Mouse (Mus musculus): Measurements from ENCODE around the gene Igf2r. TPM values are rescaled to one million over a fixed set of nuclear protein-coding genes. Genes with fewer than 3 reads are reported as not detected.

Gene Igf2r
- polyA plus RNA-seq, 1 experiment from 2014 or later, result 11.5 TPM

DNA sequence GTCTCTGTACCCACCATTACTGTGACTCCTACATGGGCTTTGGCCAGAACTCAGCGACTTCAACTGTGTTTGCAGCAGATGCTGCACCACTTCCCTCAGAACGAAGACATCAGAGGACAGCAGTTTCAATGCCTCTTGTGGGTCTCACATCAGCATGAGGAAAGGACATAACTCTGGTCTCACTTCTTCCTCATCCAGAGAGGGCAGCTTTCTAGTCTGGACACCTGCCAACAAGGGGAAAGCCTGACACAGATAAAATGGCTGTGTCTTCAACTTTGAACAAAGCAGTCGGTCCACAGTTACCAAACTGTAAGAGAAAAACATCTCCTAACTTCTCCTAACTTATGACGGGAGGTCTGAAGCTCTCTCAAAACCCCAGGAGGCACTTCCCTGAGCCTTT, 128.4 kb downstream of the Igf2r start:
- no peak overlapping the region for H3K27ac ChIP-seq (replicated peaks)
- no peak overlapping the region for H3K9ac ChIP-seq
- no peak overlapping the region for H3K4me2 ChIP-seq
- H3K36me3 ChIP-seq, result no peaks in the 10 kb centered on the region
- 69% methylated on average over 4 of the region's 4 CpGs for whole genome bisulfite sequencing
- H3K4me3 ChIP-seq, result no peak overlapping the region
- no peaks in the 10 kb centered on the region for H3K9me3 ChIP-seq
- no peak for ATAC-seq (ENCODE audit: low read depth)
- H3K27me3 ChIP-seq, result no peaks in the 10 kb centered on the region
- H3K4me1 ChIP-seq (replicated peaks), result no peaks in the 10 kb centered on the region

DNA sequence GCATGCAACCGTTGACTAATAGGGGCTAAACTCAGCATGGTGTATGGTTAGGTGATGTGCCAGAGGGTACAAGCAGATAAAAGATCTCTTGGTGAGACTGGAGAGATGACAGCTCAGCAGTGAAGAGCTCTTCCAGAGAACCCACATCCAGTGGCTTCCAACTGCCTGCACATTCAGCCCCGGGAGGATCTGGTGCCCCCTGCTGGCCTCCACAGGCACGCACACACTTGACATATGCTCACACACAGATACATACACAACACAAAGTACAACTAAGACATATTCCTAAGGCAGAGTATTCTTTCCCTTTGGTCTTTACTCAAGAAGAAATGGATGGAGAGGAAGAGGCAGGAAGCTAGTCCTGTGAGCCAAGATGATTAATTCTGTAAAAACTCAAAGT, 129.9 kb downstream of the Igf2r start:
- H3K4me1 ChIP-seq (replicated peaks), result no peaks in the 10 kb centered on the region
- no peak overlapping the region for H3K4me3 ChIP-seq
- no peak for ATAC-seq (ENCODE audit: low read depth)
- no peak overlapping the region for H3K27ac ChIP-seq (replicated peaks)
- H3K4me2 ChIP-seq, result no peak overlapping the region
- WGBS, result 89% methylated on average over 3 of the region's 3 CpGs
- H3K36me3 ChIP-seq, result no peaks in the 10 kb centered on the region
- H3K9me3 ChIP-seq, result no peaks in the 10 kb centered on the region
- no peak overlapping the region for H3K9ac ChIP-seq
- H3K27me3 ChIP-seq, result no peaks in the 10 kb centered on the region

GRCm38 (mm10) chr17:12634814-12635213, 134.7 kb downstream of the Igf2r start:
- 58% methylated on average over 4 of the region's 4 CpGs for WGBS
- ATAC-seq (ENCODE audit: low read depth), result no peak
- Histone ChIP-seq H3K4me2 (no peak overlapping the region), H3K27ac (replicated peaks) (no peak overlapping the region), H3K9ac (no peak overlapping the region), H3K9me3 (no peaks in the 10 kb centered on the region), H3K27me3 (no peaks in the 10 kb centered on the region), H3K4me1 (replicated peaks) (peaks cover 8% of the 10 kb centered on the region; the same call in 1 of the 2 replicates), H3K36me3 (no peaks in the 10 kb centered on the region), H3K4me3 (no peak overlapping the region)

Other genes with a start within 250 kb of the Igf2r start
- 0.18 and 0.31 TPM in 2 replicates for gene Slc22a2, start 185.5 kb downstream of the Igf2r start, polyA plus RNA-seq (2015; fragmentation: Nextera tagmentation; extraction: Ambion mirVana)
- gene Slc22a1, start 93.8 kb downstream of the Igf2r start, polyA plus RNA-seq (2015; fragmentation: Nextera tagmentation; extraction: Ambion mirVana), result not detected in 2 replicates
- gene Mas1, start 98.5 kb upstream of the Igf2r start, polyA plus RNA-seq (2015; fragmentation: Nextera tagmentation; extraction: Ambion mirVana), result 0.14 TPM in 1 of 2 replicates, not detected in the other
- gene Mrgprh, start 106.4 kb upstream of the Igf2r start, polyA plus RNA-seq (2015; fragmentation: Nextera tagmentation; extraction: Ambion mirVana), result not detected in 2 replicates
- 1.9 and 2.5 TPM in 2 replicates for gene Pnldc1, start 140.6 kb upstream of the Igf2r start, polyA plus RNA-seq (2015; fragmentation: Nextera tagmentation; extraction: Ambion mirVana)
- 410 and 432 TPM in 2 replicates for gene Tcp1, start 146.0 kb upstream of the Igf2r start, polyA plus RNA-seq (2015; fragmentation: Nextera tagmentation; extraction: Ambion mirVana)
- gene Mrpl18, start 146.7 kb upstream of the Igf2r start, polyA plus RNA-seq (2015; fragmentation: Nextera tagmentation; extraction: Ambion mirVana), result 134 and 144 TPM in 2 replicates
- 0.39 and 1.1 TPM in 2 replicates for gene Acat3, start 170.9 kb upstream of the Igf2r start, polyA plus RNA-seq (2015; fragmentation: Nextera tagmentation; extraction: Ambion mirVana)
- 306 and 330 TPM in 2 replicates for gene Acat2, start 191.1 kb upstream of the Igf2r start, polyA plus RNA-seq (2015; fragmentation: Nextera tagmentation; extraction: Ambion mirVana)
- gene Wtap, start 224.5 kb upstream of the Igf2r start, polyA plus RNA-seq (2015; fragmentation: Nextera tagmentation; extraction: Ambion mirVana), result 136 and 148 TPM in 2 replicates
- gene Sod2, start 237.2 kb upstream of the Igf2r start, polyA plus RNA-seq (2015; fragmentation: Nextera tagmentation; extraction: Ambion mirVana), result 116 and 132 TPM in 2 replicates